Mouse (Mus musculus): Measurements from ENCODE around the gene Mbd5.

Mbd5 gene

GRCm38 (mm10) chr2:49350852-49351251, 401.5 kb downstream of the Mbd5 start:
- DNase-seq = no peak

- DNase-seq = no peak
Measured at GRCm38 (mm10) chr2:49354066-49354465, 404.8 kb downstream of the Mbd5 start.

GRCm38 (mm10) chr2:49355867-49356266, 406.6 kb downstream of the Mbd5 start:
- DNase-seq = no peak

GRCm38 (mm10) chr2:49358128-49358814, 409.0 kb downstream of the Mbd5 start:
- DNase-seq = no peak

GRCm38 (mm10) chr2:49358839-49359520, 409.7 kb downstream of the Mbd5 start:
- peak; percentile 20 for DNase-seq

- DNase-seq = no peak
Measured at GRCm38 (mm10) chr2:49359706-49360105, 410.4 kb downstream of the Mbd5 start.

GRCm38 (mm10) chr2:49364546-49364945, 415.2 kb downstream of the Mbd5 start:
- no peak for DNase-seq

- DNase-seq = no peak
Measured at GRCm38 (mm10) chr2:49366878-49367545, 417.7 kb downstream of the Mbd5 start.

GRCm38 (mm10) chr2:49367546-49367917, 418.2 kb downstream of the Mbd5 start:
- no peak for DNase-seq

GRCm38 (mm10) chr2:49371632-49372031, 422.3 kb downstream of the Mbd5 start:
- no peak for DNase-seq

- no peak for DNase-seq
Measured at GRCm38 (mm10) chr2:49372586-49372985, 423.3 kb downstream of the Mbd5 start.
